Mouse (Mus musculus) forebrain, embryonic 16.5 days (tissue): ENCODE measurements around the gene Arhgap10. TPM values are rescaled to one million over a fixed set of nuclear protein-coding genes. Genes with fewer than 3 reads are reported as not detected.

Experiments used
- ATAC-seq: fragments of 200-750 bp; cut with Nextera tagmentation; 2 replicates; pipeline ENCODE4 v1.8.0; 2017; ENCODE audit warnings: mild to moderate bottlenecking, moderate library complexity
- H3K27ac ChIP-seq: fragments of 300-500 bp; sonication (generic); 2 replicates; pipeline ENCODE4 v1.5.1; 2014; ENCODE audit warnings: low read length, control low read depth
- H3K27me3 ChIP-seq: fragments of 300-500 bp; sonication (generic); replicated peaks from 2 replicates; pipeline ENCODE4 v1.6.1; 2014; ENCODE audit warnings: low read length; ENCODE audit not compliant: control insufficient read depth, insufficient read depth
- H3K36me3 ChIP-seq: fragments of 300-500 bp; sonication (generic); 2 replicates; pipeline ENCODE4 v1.6.1; 2014; ENCODE audit not compliant: control insufficient read depth, insufficient read depth
- H3K4me1 ChIP-seq: fragments of 300-500 bp; sonication (generic); replicated peaks from 2 replicates; pipeline ENCODE4 v1.6.1; 2014; ENCODE audit warnings: low read length; ENCODE audit not compliant: control insufficient read depth, insufficient read depth
- H3K4me2 ChIP-seq: fragments of 300-500 bp; sonication (generic); 2 replicates; pipeline ENCODE4 v1.6.1; 2014; ENCODE audit warnings: mild to moderate bottlenecking, low read length, control low read depth
- H3K4me3 ChIP-seq: fragments of 300-500 bp; sonication (generic); replicated peaks from 2 replicates; pipeline ENCODE4 v1.5.1; 2014; ENCODE audit warnings: mild to moderate bottlenecking, low read length, control low read depth
- H3K9ac ChIP-seq: fragments of 300-500 bp; sonication (generic); replicated peaks from 2 replicates; pipeline ENCODE4 v1.6.1; 2014; ENCODE audit warnings: low read depth, low read length, control low read depth
- H3K9me3 ChIP-seq: fragments of 300-500 bp; sonication (generic); 2 replicates; pipeline ENCODE4 v1.6.1; 2016; ENCODE audit warnings: low read length; ENCODE audit not compliant: control insufficient read depth
- WGBS: fragments of 180-500 bp; shearing (Covaris S2); extraction: QIAGEN DNeasy Blood & Tissue Kit; methylation state at CpG from one replicate; pipeline ENCODE4 v1.1.7; 2014; 5-methylcytosine and 5-hydroxymethylcytosine counted together
- polyA plus RNA-seq: library from polyadenylated mRNA; unstranded; fragments of >200 nt; fragmentation: Nextera tagmentation; extraction: Ambion mirVana; gene quantifications from 2 replicates; pipeline ENCODE4 v1.2.1, GENCODE M21; 2015

The Arhgap10 gene
- polyA plus RNA-seq, 1 experiment from 2014 or later = 3.7 TPM

DNA sequence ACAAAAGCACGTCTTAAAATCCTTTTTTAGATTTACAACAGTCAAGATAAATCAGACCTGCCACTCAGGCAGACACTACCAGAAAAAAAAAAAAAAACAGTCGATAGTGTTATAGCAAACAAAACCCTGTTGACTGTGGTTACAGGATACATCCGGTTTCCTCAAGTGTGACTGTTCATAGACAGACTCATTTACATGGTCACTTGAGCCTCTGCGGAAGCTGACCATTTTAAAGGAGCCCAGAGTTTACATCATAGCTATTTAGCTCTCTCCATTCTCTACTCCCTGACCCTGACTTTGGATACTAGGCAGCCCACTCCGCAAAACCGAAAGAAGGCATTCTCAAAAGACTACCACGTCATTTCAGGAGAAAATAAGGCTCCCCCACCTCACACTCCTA, 11.2 kb downstream of the Arhgap10 start:
- no peaks in the 10 kb centered on the region for H3K4me1 ChIP-seq
- no peaks in the 10 kb centered on the region for H3K9me3 ChIP-seq
- H3K4me2 ChIP-seq = no peak overlapping the region
- 88% methylated on average over 7 of the region's 7 CpGs for WGBS
- no peaks in the 10 kb centered on the region for H3K36me3 ChIP-seq
- no peak overlapping the region for H3K27ac ChIP-seq
- H3K9ac ChIP-seq = no peak overlapping the region
- no peak for ATAC-seq
- H3K4me3 ChIP-seq = no peak overlapping the region
- H3K27me3 ChIP-seq = no peaks in the 10 kb centered on the region

DNA sequence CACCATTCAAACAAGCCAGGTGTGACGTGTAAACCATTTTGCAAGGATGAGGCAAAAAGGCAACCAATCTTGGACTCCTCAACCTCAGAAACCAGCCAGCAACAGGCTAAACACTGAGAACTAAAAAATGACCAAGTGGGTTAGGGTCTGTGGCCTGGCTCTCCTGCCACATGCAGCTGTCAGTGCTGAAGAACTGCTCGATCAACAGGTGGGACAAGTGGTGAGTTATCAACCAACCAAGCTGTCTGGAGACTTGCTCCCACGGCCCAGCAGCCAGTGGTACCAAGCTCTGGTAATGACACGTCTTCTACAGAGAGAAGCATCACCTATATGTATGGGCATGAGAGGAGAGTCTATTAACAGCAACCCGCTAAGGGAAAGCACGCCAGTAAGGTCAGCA, 15.2 kb downstream of the Arhgap10 start:
- Histone ChIP-seq H3K9ac (no peak overlapping the region), H3K27me3 (no peaks in the 10 kb centered on the region), H3K4me1 (no peaks in the 10 kb centered on the region), H3K9me3 (no peaks in the 10 kb centered on the region), H3K36me3 (no peaks in the 10 kb centered on the region), H3K4me3 (no peak overlapping the region), H3K4me2 (no peak overlapping the region), H3K27ac (no peak overlapping the region)
- no peak for ATAC-seq
- WGBS = 95% methylated on average over 6 of the region's 6 CpGs

DNA sequence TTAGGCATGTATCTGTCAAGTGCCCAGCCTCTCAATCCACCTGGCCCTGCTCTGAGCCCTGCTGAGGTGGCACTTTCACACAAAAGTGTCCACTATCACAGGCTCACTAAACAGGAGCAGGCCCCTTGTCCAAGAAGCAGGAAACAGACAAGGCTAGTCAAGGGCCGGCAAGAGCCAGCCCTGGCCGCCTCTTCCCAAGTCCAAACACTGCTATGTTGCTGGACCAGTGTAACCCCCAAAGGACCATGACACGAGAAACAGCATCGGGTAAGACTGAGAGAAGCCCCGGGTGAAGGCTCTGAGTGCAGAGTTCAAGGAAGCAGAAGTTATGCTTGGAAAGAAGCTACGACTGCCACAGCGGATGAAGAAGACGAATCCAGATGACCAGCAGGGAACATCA, 16.6 kb downstream of the Arhgap10 start:
- Histone ChIP-seq H3K9me3 (no peaks in the 10 kb centered on the region), H3K27ac (no peak overlapping the region), H3K4me1 (no peaks in the 10 kb centered on the region), H3K36me3 (no peaks in the 10 kb centered on the region), H3K4me3 (no peak overlapping the region), H3K27me3 (no peaks in the 10 kb centered on the region), H3K9ac (no peak overlapping the region), H3K4me2 (no peak overlapping the region)
- 94% methylated on average over 8 of the region's 8 CpGs for WGBS
- ATAC-seq = no peak

DNA sequence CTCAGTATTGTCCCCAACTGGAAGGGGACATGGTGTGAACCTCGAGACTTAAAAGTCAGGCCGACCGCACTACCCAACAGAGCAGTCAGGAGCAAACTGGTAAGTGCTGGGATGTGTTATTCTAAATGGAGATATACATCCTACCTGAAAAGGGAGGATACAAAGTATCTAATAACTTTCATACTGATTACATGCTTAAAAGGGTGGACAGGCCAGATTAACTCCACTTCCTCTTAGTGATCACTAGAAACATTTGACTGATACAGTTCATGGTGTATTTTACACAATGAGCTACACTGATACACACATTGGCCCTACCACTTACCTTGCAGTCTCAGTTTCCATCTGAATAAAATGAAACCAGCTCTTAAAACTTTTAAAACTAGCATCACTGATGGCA, 17.5 kb downstream of the Arhgap10 start:
- Histone ChIP-seq H3K9ac (no peak overlapping the region), H3K27ac (no peak overlapping the region), H3K36me3 (no peaks in the 10 kb centered on the region), H3K27me3 (no peaks in the 10 kb centered on the region), H3K4me1 (no peaks in the 10 kb centered on the region), H3K4me3 (no peak overlapping the region), H3K4me2 (no peak overlapping the region), H3K9me3 (no peaks in the 10 kb centered on the region)
- no peak for ATAC-seq
- WGBS = 94% methylated on average over 3 of the region's 3 CpGs

DNA sequence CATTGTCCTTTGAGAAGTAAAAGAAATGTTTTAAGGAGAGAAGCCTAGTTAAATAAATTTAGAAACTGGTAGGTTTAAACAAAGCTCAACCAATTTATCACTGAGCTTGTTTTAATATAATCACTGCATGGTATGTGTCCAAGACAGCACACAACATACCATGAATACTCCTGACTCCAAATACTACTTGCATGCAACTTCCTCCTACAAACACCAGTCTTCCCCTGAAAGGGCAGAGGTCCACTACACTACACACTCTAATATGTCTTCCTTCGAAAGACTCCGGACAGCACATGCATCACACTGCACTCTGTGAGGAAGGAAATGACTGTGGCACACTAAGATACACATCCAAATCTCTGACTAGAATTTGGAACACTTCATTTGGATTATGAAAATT, 20.3 kb downstream of the Arhgap10 start:
- Histone ChIP-seq H3K9me3 (no peaks in the 10 kb centered on the region), H3K27me3 (no peaks in the 10 kb centered on the region), H3K27ac (no peak overlapping the region), H3K4me2 (no peak overlapping the region), H3K36me3 (no peaks in the 10 kb centered on the region), H3K9ac (no peak overlapping the region), H3K4me1 (no peaks in the 10 kb centered on the region), H3K4me3 (no peak overlapping the region)
- 86% methylated on average over 2 of the region's 2 CpGs for WGBS
- ATAC-seq = no peak

DNA sequence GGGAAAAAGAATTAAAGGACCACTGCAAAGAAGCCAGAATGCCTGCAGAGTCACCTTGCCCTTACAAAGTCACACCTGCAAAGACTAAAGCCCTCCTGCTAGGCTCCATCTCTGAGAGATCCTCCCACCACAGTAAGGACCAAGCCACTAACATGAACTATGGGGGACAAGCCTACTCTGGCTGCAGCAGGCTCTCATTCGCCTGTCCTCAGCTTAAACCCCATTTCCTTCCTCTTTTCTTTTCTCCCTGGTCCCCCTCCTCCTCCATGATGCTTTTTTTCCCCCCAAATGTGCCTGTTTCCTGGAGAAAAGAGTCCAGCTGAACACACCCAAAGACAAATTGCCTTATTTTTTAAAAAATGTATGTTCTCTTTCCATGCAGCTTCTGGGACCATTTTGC, 21.5 kb downstream of the Arhgap10 start:
- H3K9ac ChIP-seq = no peak overlapping the region
- no peaks in the 10 kb centered on the region for H3K36me3 ChIP-seq
- 64% methylated on average over 1 of the region's 1 CpGs for WGBS
- H3K4me3 ChIP-seq = no peak overlapping the region
- no peak overlapping the region for H3K4me2 ChIP-seq
- no peaks in the 10 kb centered on the region for H3K4me1 ChIP-seq
- ATAC-seq = no peak
- no peaks in the 10 kb centered on the region for H3K9me3 ChIP-seq
- no peak overlapping the region for H3K27ac ChIP-seq
- H3K27me3 ChIP-seq = no peaks in the 10 kb centered on the region

DNA sequence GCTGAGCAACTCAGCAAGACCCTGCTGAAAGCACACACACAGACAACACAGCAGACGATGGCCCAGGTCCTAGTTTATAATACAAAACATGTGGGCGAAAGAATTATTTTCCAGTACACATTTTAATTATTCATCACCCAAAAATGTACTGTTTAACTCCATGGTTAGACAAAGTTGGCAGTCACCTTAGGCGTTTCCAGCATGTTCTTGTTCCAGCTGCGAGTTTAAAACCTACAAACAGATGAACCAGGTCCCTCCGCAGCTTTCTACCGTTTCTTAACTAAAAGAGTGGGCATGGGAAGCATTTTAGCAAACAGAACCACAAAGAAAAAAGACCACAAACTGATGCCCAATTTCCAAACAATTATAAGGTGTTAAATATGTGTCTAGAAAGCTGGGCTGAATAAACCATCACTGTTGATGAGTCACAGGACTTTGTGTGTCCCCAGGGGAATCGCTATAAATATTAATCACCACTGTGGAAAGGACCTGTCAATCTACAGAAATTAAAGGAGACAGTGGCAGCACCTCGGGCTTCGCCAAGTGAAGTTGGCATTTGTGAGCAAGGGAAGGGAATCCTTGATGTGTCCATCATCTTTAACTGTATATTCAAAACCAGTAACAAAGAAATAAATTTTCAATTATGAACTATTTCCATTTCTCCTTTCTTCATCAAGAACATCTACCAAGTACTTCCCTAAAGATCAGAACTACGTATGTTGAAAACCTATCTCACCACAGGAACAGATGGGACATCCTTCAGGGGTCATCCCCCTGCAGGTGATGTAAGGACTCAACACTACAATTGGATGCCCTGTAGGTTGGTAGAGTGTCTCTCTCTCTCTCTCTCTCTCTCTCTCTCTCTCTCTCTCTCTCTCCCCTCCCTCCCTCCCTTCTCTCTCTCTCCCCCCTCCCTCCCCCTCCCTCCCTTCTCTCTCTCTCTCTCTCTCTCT, 23.1 kb downstream of the Arhgap10 start:
- Histone ChIP-seq H3K4me3 (no peak overlapping the region), H3K9ac (no peak overlapping the region), H3K4me2 (no peak overlapping the region), H3K36me3 (no peaks in the 10 kb centered on the region), H3K27me3 (no peaks in the 10 kb centered on the region), H3K4me1 (no peaks in the 10 kb centered on the region), H3K9me3 (no peaks in the 10 kb centered on the region), H3K27ac (no peak overlapping the region)
- no peak for ATAC-seq
- 82% methylated on average over 10 of the region's 10 CpGs for WGBS

DNA sequence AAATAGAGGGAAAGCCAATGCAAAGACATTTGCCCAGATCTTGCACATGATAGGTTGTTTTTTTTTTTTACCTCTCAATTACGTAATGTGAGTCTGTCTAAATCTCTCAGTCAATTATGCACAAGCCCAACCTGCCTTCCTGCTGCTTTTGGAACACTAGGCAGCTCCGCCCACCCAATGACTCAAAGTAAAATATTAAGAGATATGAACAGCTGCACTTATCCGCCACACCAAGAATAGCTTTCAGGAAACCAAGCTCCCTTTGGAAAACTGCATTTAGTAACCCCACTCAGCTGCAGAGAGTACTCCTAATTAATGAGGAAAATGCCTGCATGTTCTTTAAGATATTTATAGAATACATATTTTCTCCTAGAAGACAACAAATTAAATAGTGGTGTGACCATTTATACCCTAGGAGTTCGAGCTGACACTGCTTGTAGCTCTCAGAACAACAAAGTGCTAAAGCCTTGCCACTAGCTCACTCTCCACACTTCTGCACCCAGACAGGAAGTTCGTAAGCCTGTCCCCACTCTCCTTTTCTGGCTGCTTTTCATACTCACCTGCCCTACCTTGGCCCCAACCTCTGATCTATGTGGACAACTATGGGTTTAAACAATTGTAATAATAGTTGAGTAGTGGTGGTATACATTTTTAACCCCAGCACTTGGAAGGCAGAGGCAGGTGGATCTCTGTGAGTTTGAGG, 25.2 kb downstream of the Arhgap10 start:
- no peak overlapping the region for H3K4me2 ChIP-seq
- no peak overlapping the region for H3K9ac ChIP-seq
- no peak overlapping the region for H3K4me3 ChIP-seq
- no peak for ATAC-seq
- H3K9me3 ChIP-seq = no peaks in the 10 kb centered on the region
- H3K36me3 ChIP-seq = no peaks in the 10 kb centered on the region
- 78% methylated on average over 5 of the region's 5 CpGs for WGBS
- no peak overlapping the region for H3K27ac ChIP-seq
- no peaks in the 10 kb centered on the region for H3K4me1 ChIP-seq
- H3K27me3 ChIP-seq = no peaks in the 10 kb centered on the region

DNA sequence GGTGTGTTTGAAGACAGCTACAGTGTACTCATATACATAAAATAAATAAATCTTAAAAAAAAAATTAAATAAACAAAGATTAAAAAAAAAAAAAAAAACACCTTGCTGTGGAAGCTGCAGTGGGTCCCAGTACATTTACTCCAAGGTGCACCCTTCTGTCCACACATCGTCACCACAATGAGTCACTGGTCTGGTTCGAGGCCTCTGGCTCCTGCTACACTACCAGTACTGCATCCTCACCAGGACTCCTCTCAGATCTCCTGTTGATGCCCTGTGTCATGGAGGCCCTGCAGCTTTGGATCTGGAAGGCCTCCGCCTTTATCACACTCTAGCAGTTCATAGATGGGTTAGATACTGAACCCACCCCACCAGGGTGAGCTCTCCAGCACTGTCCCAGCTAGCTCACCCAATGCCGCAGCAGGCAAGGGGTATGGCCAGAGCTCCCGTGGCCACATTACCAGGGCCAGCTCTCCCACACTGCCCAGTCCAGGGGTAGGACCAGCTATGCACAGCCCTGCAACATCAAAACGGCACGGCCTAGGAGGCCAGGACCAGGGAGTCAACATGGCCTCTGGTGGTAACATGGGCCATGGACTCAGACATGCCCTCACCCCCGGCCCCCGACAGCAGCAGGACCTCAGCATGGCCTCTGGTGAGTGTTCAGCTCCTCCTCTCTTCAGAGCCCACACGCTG, 26.4 kb downstream of the Arhgap10 start:
- H3K27me3 ChIP-seq = no peaks in the 10 kb centered on the region
- H3K4me3 ChIP-seq = no peak overlapping the region
- no peak overlapping the region for H3K4me2 ChIP-seq
- ATAC-seq = 0 out of 2 replicates have a peak, but pooled peaks have one; percentile 33
- H3K27ac ChIP-seq = no peak overlapping the region
- H3K4me1 ChIP-seq = no peaks in the 10 kb centered on the region
- no peaks in the 10 kb centered on the region for H3K9me3 ChIP-seq
- no peaks in the 10 kb centered on the region for H3K36me3 ChIP-seq
- H3K9ac ChIP-seq = no peak overlapping the region
- 93% methylated on average over 10 of the region's 10 CpGs for WGBS
